Mouse (Mus musculus): Measurements from ENCODE around the gene Sfxn5.

DNA sequence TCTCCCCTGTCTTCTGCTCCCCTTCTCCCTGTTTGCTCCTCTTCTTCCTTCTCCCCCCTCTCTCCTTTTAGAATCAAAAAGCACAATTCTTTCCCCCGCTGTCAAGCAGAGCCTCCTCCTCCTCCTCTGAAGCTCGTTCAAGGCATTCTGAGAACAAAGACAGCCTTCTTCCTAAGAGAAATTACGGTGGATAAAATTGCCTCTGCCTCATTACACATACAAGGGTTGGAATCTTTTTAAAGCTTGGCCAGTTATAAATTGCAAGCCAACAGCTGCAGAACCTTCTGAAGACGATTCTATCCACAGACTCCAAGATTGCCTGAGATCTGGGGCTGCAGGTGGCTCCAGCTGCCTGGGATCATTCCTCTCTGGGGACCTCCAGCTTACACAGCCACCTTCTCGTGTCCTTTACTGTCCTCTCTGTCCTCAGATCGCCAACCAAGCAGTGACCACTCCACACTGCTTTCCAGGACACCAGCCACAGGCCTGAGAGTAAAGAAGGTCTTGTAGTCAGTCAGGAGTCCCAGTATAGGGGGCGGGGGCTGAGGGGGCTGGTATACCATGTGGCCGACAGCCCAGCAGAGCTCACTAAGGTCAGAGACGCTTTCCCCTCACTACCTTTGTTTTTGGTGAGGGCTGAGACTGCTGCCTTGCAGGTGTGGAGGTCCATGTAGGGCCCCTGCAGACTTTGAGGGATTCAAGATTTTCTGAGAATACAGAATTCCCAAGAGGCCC is 19.0 kb downstream of the Sfxn5 start:
- TF ChIP-seq CTCF (IDR thresholded peaks at IDR 0.05; ENCODE audit: borderline replicate concordance, extremely low read depth, insufficient read depth, insufficient read length) (no peak), POLR2A (IDR thresholded peaks at IDR 0.05; ENCODE audit: borderline replicate concordance, extremely low read depth, insufficient read depth, insufficient read length, poor library complexity, severe bottlenecking) (no peak)
